Mouse (Mus musculus): ENCODE results near the gene Acbd5.

- TF ChIP-seq USF1 (IDR thresholded peaks at IDR 0.05; ENCODE audit: low read depth, low read length) (no peak), CHD2 (IDR thresholded peaks at IDR 0.05; ENCODE audit: low read length) (no peak), CHD1 (IDR thresholded peaks at IDR 0.05; ENCODE audit: low read depth, low read length) (no peak), SMC3 (IDR thresholded peaks at IDR 0.05; ENCODE audit: low read depth, low read length) (no peak), EP300 (IDR thresholded peaks at IDR 0.05; ENCODE audit: low read depth in 1 of 2, low read length in 2 of 2) (no peak), CTCF (IDR thresholded peaks at IDR 0.05 in 2 of 3, conservative IDR thresholded peaks at IDR 0.05 in 1 of 3; ENCODE audit: control insufficient read depth in 1 of 3, insufficient read depth in 1 of 3, low read depth in 2 of 3, low read length in 3 of 3, poor library complexity in 1 of 3, severe bottlenecking in 1 of 3) (no peak), POLR2A (IDR thresholded peaks at IDR 0.05; ENCODE audit: control insufficient read depth in 1 of 2, insufficient read depth in 1 of 2, low read depth in 1 of 2, low read length in 2 of 2, poor library complexity in 1 of 2) (no peak), NELFE (IDR thresholded peaks at IDR 0.05; ENCODE audit: low read depth, low read length) (no peak)
Measured at GRCm38 (mm10) chr2:23035467-23035866, 32.5 kb upstream of the Acbd5 start.

All from MEL (cell line).